Mouse (Mus musculus) MEL (cell line): ENCODE measurements around the gene Mipol1.

ENCODE experiments used
- POLR2A ChIP-seq, 2 experiments: IDR thresholded peaks; 2 replicates each; pipeline ENCODE4 v1.6.1; 2011 to 2012; ENCODE audit warnings: low read length in 2 of 2, mild to moderate bottlenecking in 2 of 2, control low read depth in 1 of 2, improper control_type of control experiment in 1 of 2, low read depth in 1 of 2, moderate library complexity in 1 of 2; ENCODE audit not compliant: control insufficient read depth in 1 of 2, insufficient read depth in 1 of 2, poor library complexity in 1 of 2
- SMC3 ChIP-seq: IDR thresholded peaks from 2 replicates; pipeline ENCODE4 v1.6.1; 2011; ENCODE audit warnings: low read depth, low read length, improper control_type of control experiment
- TBP ChIP-seq: IDR thresholded peaks from 2 replicates; pipeline ENCODE4 v1.8.0; 2011; ENCODE audit warnings: low read depth, low read length, improper control_type of control experiment

DNA sequence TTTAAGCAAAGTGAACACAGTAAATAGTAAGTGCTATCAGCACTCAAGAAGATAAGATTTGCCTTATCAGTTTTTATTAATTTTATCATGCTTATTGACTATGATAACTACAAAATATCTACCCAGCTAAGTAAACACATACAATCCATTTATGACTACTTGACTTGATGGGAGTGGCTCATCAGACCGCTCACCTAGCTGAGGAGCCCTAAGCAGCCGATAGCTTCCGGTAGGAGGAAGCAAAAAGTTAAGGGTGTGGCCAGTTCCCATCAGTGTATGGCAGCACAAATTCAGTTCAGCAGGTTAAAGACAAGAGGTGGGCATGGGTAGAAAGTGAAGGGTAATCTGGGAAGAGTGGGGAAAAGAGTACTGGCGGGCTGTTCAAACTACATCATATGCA is 43.2 kb upstream of the Mipol1 start:
- TF ChIP-seq POLR2A (IDR thresholded peaks at IDR 0.05; ENCODE audit: control insufficient read depth in 1 of 2, insufficient read depth in 1 of 2, low read depth in 1 of 2, low read length in 2 of 2, poor library complexity in 1 of 2) (no peak), SMC3 (no peak), TBP (no peak)
